Mouse (Mus musculus) Muller cell, postnatal 12 days (primary cell): ENCODE results near the gene Ngb.

Source experiments
- DNase-seq: peaks from one replicate; pipeline ENCODE4 v3.0.0-alpha.2; 2015; ENCODE audit errors: inconsistent ontology term

Ngb gene

GRCm38 (mm10) chr12:87102165-87102631 is at the start of gene Ngb:
TSS of gene Ngb (minus strand) at chr12:87102539.
- DNase-seq = no peak

GRCm38 (mm10) chr12:87149471-87149870 is 47.1 kb upstream of the Ngb start:
- DNase-seq = no peak

GRCm38 (mm10) chr12:87148136-87148535 is 45.8 kb upstream of the Ngb start:
- no peak for DNase-seq

GRCm38 (mm10) chr12:87147395-87148089 is 45.2 kb upstream of the Ngb start, which contains the start of gene Pomt2:
TSS of gene Pomt2 (minus strand) at chr12:87147968.
- DNase-seq = peak; percentile 99

GRCm38 (mm10) chr12:87146966-87147365 is 44.6 kb upstream of the Ngb start, which contains the start of gene Gstz1:
TSS of gene Gstz1 (plus strand) at chr12:87147165.
- peak; percentile 87 for DNase-seq

GRCm38 (mm10) chr12:87142156-87142555 is 39.8 kb upstream of the Ngb start:
- DNase-seq = no peak

- no peak for DNase-seq
These were observed 36.4 kb upstream of the Ngb start for GRCm38 (mm10) chr12:87138768-87139167.

GRCm38 (mm10) chr12:87138342-87138701 is 36.0 kb upstream of the Ngb start:
- DNase-seq = peak; percentile 52

- DNase-seq = peak; percentile 53
These were observed 35.4 kb upstream of the Ngb start for GRCm38 (mm10) chr12:87137439-87138341.

GRCm38 (mm10) chr12:87132784-87133183 is 30.4 kb upstream of the Ngb start:
- DNase-seq = no peak

- DNase-seq = no peak
These were observed 29.9 kb upstream of the Ngb start for GRCm38 (mm10) chr12:87132210-87132609.

- peak; percentile 39 for DNase-seq
These were observed 29.3 kb upstream of the Ngb start for GRCm38 (mm10) chr12:87131619-87132018.

GRCm38 (mm10) chr12:87131181-87131580 is 28.8 kb upstream of the Ngb start:
- DNase-seq = peak; percentile 25

- DNase-seq = no peak
These were observed 27.9 kb upstream of the Ngb start for GRCm38 (mm10) chr12:87130224-87130623.

GRCm38 (mm10) chr12:87127256-87127655 is 24.9 kb upstream of the Ngb start:
- no peak for DNase-seq

- DNase-seq = no peak
These were observed 19.7 kb upstream of the Ngb start for GRCm38 (mm10) chr12:87121918-87122589.

- peak; percentile 26 for DNase-seq
These were observed 5.1 kb upstream of the Ngb start for GRCm38 (mm10) chr12:87107357-87107977.

- no peak for DNase-seq
These were observed 2.5 kb upstream of the Ngb start for GRCm38 (mm10) chr12:87104796-87105195.

- no peak for DNase-seq
These were observed 1.1 kb upstream of the Ngb start for GRCm38 (mm10) chr12:87103471-87103870.

GRCm38 (mm10) chr12:87100331-87100730 is 2.0 kb downstream of the Ngb start:
- DNase-seq = no peak

- no peak for DNase-seq
These were observed 8.7 kb downstream of the Ngb start for GRCm38 (mm10) chr12:87093671-87094070.

GRCm38 (mm10) chr12:87093249-87093648 is 9.1 kb downstream of the Ngb start:
- no peak for DNase-seq
